Mouse (Mus musculus): ENCODE measurements around the gene Ccdc88b.

GRCm38 (mm10) chr19:6839615-6840474 lies 18.2 kb downstream of the Ccdc88b start:
- TF ChIP-seq CTCF (IDR thresholded peaks at IDR 0.05; ENCODE audit: extremely low read depth, insufficient read depth, insufficient read length, insufficient replicate concordance) = no peak
- no peak for TF ChIP-seq POLR2A (IDR thresholded peaks at IDR 0.05; ENCODE audit: low read depth, low read length)
